Mouse (Mus musculus): Measurements from ENCODE around the gene Zbtb7a.

Zbtb7a gene

GRCm38 (mm10) chr10:81192270-81192967 lies 57.4 kb downstream of the Zbtb7a start:
- DNase-seq = peak; percentile 93

GRCm38 (mm10) chr10:81192968-81193501 lies 58.0 kb downstream of the Zbtb7a start:
- DNase-seq = no peak

- no peak for DNase-seq
Observed at GRCm38 (mm10) chr10:81193991-81194774, 59.2 kb downstream of the Zbtb7a start.

GRCm38 (mm10) chr10:81195300-81195699 lies 60.3 kb downstream of the Zbtb7a start:
- DNase-seq = no peak

- DNase-seq = no peak
Observed at GRCm38 (mm10) chr10:81196470-81197065, 61.5 kb downstream of the Zbtb7a start.

GRCm38 (mm10) chr10:81197305-81197704 lies 62.3 kb downstream of the Zbtb7a start:
- DNase-seq = no peak

GRCm38 (mm10) chr10:81198230-81198629 lies 63.2 kb downstream of the Zbtb7a start:
- no peak for DNase-seq

- DNase-seq = no peak
Observed at GRCm38 (mm10) chr10:81198990-81199389, 64.0 kb downstream of the Zbtb7a start.

- DNase-seq = no peak
Observed at GRCm38 (mm10) chr10:81200141-81200540, 65.1 kb downstream of the Zbtb7a start.

GRCm38 (mm10) chr10:81200605-81201287 lies 65.7 kb downstream of the Zbtb7a start:
- no peak for DNase-seq

- DNase-seq = no peak
Observed at GRCm38 (mm10) chr10:81201807-81202758, 67.1 kb downstream of the Zbtb7a start, which contains the start of gene Nmrk2. Gene Nmrk2 (minus strand): TSS chr10:81202051.

All from right cerebral cortex, postnatal 25 days (tissue).